Mouse (Mus musculus): ENCODE data around the gene Cpvl.

The Cpvl gene

GRCm38 (mm10) chr6:53937143-53938134 is 41.0 kb downstream of the Cpvl start:
- no peak for DNase-seq (ENCODE audit: low spot score in 2 of 2)

- DNase-seq (ENCODE audit: low spot score in 2 of 2): no peak
These were observed 46.9 kb downstream of the Cpvl start for GRCm38 (mm10) chr6:53931605-53932004.

- no peak for DNase-seq (ENCODE audit: low spot score in 2 of 2)
These were observed 48.6 kb downstream of the Cpvl start for GRCm38 (mm10) chr6:53929858-53930257.

GRCm38 (mm10) chr6:53926197-53926596 is 52.3 kb downstream of the Cpvl start:
- DNase-seq (ENCODE audit: low spot score in 2 of 2): no peak

GRCm38 (mm10) chr6:53925192-53925591 is 53.3 kb downstream of the Cpvl start:
- no peak for DNase-seq (ENCODE audit: low spot score in 2 of 2)

- DNase-seq (ENCODE audit: low spot score in 2 of 2): no peak
These were observed 58.4 kb downstream of the Cpvl start for GRCm38 (mm10) chr6:53920041-53920440.

GRCm38 (mm10) chr6:53917026-53917558 is 61.4 kb downstream of the Cpvl start:
- no peak for DNase-seq (ENCODE audit: low spot score in 2 of 2)

GRCm38 (mm10) chr6:53915347-53915746 is 63.1 kb downstream of the Cpvl start:
- DNase-seq (ENCODE audit: low spot score in 2 of 2): no peak

GRCm38 (mm10) chr6:53913151-53913550 is 65.3 kb downstream of the Cpvl start:
- no peak for DNase-seq (ENCODE audit: low spot score in 2 of 2)

- DNase-seq (ENCODE audit: low spot score in 2 of 2): no peak
These were observed 66.2 kb downstream of the Cpvl start for GRCm38 (mm10) chr6:53912112-53912782.

- no peak for DNase-seq (ENCODE audit: low spot score in 2 of 2)
These were observed 68.5 kb downstream of the Cpvl start for GRCm38 (mm10) chr6:53909986-53910385.

- no peak for DNase-seq (ENCODE audit: low spot score in 2 of 2)
These were observed 69.0 kb downstream of the Cpvl start for GRCm38 (mm10) chr6:53909446-53909845.

GRCm38 (mm10) chr6:53906871-53907270 is 71.6 kb downstream of the Cpvl start:
- no peak for DNase-seq (ENCODE audit: low spot score in 2 of 2)

- no peak for DNase-seq (ENCODE audit: low spot score in 2 of 2)
These were observed 72.4 kb downstream of the Cpvl start for GRCm38 (mm10) chr6:53906051-53906462.

GRCm38 (mm10) chr6:53905576-53905975 is 72.9 kb downstream of the Cpvl start:
- DNase-seq (ENCODE audit: low spot score in 2 of 2): no peak

GRCm38 (mm10) chr6:53904703-53905395 is 73.6 kb downstream of the Cpvl start:
- no peak for DNase-seq (ENCODE audit: low spot score in 2 of 2)

GRCm38 (mm10) chr6:53904186-53904585 is 74.3 kb downstream of the Cpvl start:
- DNase-seq (ENCODE audit: low spot score in 2 of 2): no peak

- DNase-seq (ENCODE audit: low spot score in 2 of 2): no peak
These were observed 76.7 kb downstream of the Cpvl start for GRCm38 (mm10) chr6:53901741-53902140.

GRCm38 (mm10) chr6:53897872-53898464 is 80.5 kb downstream of the Cpvl start:
- DNase-seq (ENCODE audit: low spot score in 2 of 2): no peak

- DNase-seq (ENCODE audit: low spot score in 2 of 2): no peak
These were observed 81.3 kb downstream of the Cpvl start for GRCm38 (mm10) chr6:53897126-53897525.

- DNase-seq (ENCODE audit: low spot score in 2 of 2): no peak
These were observed 84.7 kb downstream of the Cpvl start for GRCm38 (mm10) chr6:53893731-53894130.

GRCm38 (mm10) chr6:53891109-53891508 is 87.4 kb downstream of the Cpvl start:
- no peak for DNase-seq (ENCODE audit: low spot score in 2 of 2)

Measured in urinary bladder, postnatal 36 days (tissue).